Mouse (Mus musculus) kidney, adult 9 months (tissue): Measurements from ENCODE around the gene Gcnt2.
"Not testable (repeated sequence)": the region's sequence is repeated elsewhere in the genome, so short reads cannot be mapped to it uniquely, and the experiment has no call there.

Source experiments
- DNase-seq: peaks from one replicate; pipeline ENCODE4 v3.0.0; 2022

Gene Gcnt2

GRCm38 (mm10) chr13:40875415-40875814, 15.9 kb downstream of the Gcnt2 start:
- no peak for DNase-seq

DNA sequence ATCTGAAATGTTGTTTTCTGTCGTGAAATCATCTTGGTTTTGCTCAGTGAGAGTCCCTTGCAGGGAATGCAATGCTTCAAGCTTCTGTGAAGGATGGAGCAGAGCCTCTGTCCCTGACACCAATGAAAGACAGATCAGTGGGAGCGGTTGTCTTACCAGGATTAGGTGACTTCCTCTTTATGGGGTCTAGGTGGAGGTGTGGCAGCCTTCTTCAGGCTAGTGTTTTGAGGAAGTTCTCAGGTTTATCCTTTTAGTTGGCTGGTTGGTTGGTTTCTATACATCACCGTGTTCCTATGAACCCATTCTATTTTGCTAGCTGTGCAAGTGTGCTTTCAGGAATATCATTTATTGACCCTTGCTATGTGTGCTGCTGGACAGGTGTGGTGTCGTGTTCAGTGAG, 18.0 kb downstream of the Gcnt2 start:
- no peak for DNase-seq

DNA sequence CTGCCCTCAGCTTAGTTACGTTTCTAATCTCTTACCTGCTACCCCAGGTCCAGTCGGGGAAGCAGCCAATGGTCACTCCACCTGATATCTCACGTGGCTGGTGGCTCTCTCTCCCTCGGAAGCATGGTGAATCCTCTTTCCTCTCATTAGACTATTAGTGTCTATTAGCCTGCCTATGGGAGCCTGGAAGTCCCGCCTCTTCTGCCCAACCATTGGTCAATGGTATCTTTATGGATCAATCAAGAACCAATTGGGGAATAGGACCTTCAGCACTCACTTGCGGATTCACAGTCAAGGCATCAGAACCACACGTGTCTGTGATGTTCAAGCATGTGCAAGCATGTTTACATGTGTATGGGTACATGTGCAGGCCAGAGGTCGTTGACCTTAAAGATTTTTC, 21.0 kb downstream of the Gcnt2 start:
- no peak for DNase-seq

GRCm38 (mm10) chr13:40882606-40883005, 23.1 kb downstream of the Gcnt2 start:
- DNase-seq: no peak

GRCm38 (mm10) chr13:40883903-40884302, 24.3 kb downstream of the Gcnt2 start:
- DNase-seq: peak; percentile 67

DNA sequence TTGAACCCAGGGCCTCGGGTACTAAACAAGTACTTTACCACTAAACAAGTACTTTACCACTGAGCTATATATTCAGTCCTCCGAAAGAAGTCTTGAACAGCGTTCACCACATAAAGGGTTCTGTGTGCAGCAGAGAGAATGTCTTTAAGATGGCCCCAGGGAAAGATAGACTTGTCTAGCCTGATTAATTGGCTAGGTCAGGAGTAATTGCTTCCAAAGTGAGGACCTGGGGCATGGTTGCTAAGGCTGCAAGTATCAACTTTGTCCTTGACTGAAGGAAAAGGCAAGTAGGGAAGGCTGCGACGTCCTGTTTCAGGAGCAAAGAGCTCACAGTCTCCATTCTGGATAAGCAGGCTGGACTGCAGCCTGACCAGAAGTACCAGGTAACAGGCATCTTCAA, 25.3 kb downstream of the Gcnt2 start:
- DNase-seq: no peak

DNA sequence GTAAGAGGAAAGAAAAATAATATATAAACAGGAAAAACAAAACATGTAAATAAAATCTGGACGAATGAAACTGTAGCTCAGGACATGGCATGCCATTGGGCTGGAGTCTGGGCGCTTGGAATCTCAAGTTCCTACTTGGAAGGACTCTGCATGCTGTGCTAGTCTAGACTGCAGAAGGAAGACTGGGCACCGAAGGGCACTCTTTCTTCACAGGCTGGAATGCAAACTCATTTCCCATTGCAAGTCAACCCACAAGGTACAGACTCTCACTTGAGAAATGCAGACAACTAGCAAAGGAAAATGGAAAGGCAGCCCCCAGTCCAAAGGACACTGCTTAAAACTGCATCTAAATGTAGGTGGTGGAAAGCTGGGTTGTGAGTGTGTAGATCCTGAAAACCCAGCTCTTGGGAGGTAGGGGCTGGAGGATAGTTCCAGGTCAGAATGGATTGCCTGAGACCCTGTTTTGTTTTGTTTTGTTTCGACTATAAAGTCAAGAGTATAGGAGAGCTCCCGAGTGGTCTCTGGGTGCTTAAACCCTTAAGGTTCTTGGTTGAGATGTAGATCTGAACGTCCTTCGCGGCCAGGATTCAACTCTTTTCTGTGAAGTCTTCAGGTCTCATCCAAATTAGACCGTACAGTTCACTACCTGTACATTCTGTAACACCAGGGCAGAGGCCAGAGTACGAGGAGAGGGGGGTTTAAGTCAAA, 26.5 kb downstream of the Gcnt2 start:
- DNase-seq: no peak

GRCm38 (mm10) chr13:40886643-40887381, 27.3 kb downstream of the Gcnt2 start:
- no peak for DNase-seq

DNA sequence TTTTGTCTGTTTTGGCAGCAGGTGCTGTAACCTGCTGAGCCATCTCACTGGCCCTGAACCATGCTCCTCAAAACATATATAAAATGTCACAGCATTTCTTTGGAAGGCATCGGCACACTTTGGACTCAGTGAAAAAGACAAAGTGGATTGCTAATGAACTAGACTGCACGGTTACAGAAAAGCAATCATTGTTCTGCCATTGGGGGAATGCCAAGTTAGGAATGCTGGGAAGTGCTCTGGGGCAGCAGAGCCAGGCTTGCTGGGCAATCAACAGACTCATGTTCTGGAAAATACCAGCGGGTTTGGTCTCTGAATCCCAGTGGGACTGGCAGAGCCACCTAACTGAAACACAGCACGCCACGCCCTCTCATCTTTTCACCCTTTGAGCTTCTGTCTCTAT, 31.0 kb downstream of the Gcnt2 start:
- DNase-seq: peak; percentile 73

DNA sequence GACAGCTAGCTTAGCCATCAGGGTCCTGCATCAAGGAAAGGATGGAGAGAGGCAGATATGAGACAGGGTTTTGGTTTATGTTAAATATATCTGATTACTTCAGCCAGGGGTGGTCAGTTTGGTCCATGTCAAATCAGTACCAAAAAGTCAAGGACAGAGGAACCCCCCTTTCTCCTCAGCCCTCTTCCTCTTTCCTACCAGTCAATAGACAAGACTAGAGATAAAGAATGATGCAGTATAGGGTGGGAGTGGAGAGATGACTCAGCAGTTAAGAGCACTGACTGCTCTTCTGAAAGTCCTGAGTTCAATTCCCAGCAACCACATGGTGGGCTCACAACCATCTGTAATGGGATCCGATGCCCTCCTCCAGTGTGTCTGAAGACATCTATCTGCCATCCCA, 31.8 kb downstream of the Gcnt2 start:
- not testable (repeated sequence) for DNase-seq

- DNase-seq: no peak
Measured at GRCm38 (mm10) chr13:40892043-40892442, 32.5 kb downstream of the Gcnt2 start.

DNA sequence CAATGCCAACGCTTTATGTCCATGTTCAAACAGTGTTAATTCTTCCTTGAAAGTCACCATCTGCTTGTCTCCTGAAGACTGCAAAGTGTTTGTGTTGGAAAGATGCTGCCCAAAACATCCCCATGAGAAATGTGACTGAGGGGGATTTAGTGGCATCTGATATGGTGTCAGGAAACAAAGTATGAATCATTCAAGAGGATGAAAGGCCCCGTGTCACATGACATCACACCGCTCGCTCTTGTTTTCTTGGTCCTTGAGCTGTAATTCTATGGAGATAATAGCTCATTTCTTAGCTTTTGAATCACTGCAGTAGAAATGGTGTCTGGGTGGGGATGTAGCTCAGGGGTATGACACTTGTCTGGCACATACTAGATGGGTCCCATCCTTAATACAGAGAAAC, 33.0 kb downstream of the Gcnt2 start:
- DNase-seq: no peak

- no peak for DNase-seq
Measured at GRCm38 (mm10) chr13:40893573-40893972, 34.0 kb downstream of the Gcnt2 start.

DNA sequence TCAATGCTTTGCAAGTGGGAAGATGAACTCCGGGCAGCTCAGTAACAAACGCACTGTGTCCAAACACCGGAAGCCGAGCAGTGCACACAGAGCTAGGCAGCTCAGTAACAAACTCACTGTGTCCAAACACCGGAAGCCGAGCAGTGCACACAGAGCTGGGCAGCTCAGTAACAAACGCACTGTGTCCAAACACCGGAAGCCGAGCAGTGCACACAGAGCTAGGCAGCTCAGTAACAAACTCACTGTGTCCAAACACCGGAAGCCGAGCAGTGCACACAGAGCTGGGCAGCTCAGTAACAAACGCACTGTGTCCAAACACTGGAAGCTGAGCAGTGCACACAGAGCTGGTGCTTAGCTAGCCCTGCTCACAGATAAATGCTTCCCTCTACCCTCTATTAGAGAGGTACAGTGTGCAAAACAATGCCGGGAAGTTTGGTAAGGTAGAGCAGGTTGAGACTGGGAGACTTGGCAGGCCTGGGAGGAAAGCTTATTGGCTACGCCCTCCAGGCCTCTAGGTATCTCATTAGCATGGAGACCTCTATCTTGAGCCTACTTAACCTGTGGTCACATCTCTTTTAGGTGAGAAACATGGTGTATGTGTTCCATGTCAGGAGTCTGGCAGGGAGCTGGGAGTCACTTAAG, 38.6 kb downstream of the Gcnt2 start:
- not testable (repeated sequence) for DNase-seq

GRCm38 (mm10) chr13:40898698-40899097, 39.1 kb downstream of the Gcnt2 start:
- peak; percentile 71 for DNase-seq

DNA sequence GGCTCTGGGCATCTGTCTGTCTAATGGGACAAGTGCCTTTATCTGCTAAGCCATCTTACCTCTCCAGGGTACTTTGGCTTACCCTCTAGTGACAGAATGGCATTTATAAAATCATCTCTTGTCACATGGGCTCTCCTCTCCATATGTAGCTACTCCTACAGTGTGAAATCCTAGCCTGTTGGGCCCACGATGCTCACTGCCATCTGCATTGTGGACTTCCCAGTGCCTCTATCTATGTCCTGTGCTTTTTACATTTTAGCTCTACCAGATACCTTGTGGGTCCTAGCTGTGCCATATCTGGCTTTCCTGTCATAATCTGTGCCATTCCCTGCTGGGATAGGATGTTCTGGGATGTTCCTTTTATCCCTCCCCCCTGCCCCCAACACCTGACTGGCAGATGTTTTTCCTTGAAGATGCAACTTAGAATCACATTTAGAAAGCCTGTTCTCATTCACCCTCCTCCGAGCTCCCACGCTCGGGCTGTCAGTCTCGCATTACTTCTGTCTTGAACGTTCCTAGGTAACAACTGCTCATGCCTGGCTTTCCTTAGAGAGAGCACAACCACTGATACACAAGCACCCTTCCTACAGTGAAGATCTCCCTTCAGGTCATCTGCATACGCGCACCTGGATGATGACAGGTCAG, 39.9 kb downstream of the Gcnt2 start:
- DNase-seq: no peak

- no peak for DNase-seq
Measured at GRCm38 (mm10) chr13:40899994-40900970, 40.7 kb downstream of the Gcnt2 start.

- DNase-seq: peak; percentile 71
Measured at GRCm38 (mm10) chr13:40901263-40901662, 41.7 kb downstream of the Gcnt2 start.

GRCm38 (mm10) chr13:40901831-40902459, 42.4 kb downstream of the Gcnt2 start:
- DNase-seq: no peak

DNA sequence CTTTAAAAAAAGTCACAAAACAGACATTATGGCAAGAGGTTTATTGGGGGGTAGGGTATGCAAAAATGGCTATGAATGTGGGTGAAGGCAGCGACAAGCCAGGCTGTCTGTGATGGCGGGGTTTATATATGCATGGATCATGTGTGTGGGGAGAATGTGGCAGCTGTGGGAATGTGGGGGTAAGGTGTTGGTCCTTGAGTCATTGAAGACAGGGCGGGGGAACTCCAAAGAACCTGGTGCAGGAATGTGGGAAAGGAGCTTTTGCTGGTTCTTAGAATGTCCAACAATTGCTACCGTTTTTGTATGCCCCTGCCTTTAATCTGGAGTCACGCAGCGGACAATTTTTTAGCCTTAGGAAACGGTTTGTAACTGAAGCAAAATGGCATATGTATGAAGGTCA, 44.5 kb downstream of the Gcnt2 start:
- DNase-seq: no peak

- no peak for DNase-seq
Measured at GRCm38 (mm10) chr13:40906528-40906927, 47.0 kb downstream of the Gcnt2 start.

- no peak for DNase-seq
Measured at GRCm38 (mm10) chr13:40907274-40907673, 47.7 kb downstream of the Gcnt2 start.
